Mouse (Mus musculus) induced T-regulatory cell, adult 2 months (primary cell): Measurements from ENCODE around the gene Gyg.
"Not testable (repeated sequence)": the region's sequence is repeated elsewhere in the genome, so short reads cannot be mapped to it uniquely, and the experiment has no call there.

Experiments used
- DNase-seq: peaks from one replicate; pipeline ENCODE4 v3.0.0-alpha.2; 2012; ENCODE audit warnings: low read depth

Gene Gyg

GRCm38 (mm10) chr3:20131350-20131720, 23.8 kb downstream of the Gyg start:
- DNase-seq: no peak

- DNase-seq: no peak
Measured at GRCm38 (mm10) chr3:20130456-20131349, 24.4 kb downstream of the Gyg start.

- no peak for DNase-seq
Measured at GRCm38 (mm10) chr3:20129491-20129890, 25.6 kb downstream of the Gyg start.

- DNase-seq: peak; percentile 36
Measured at GRCm38 (mm10) chr3:20127047-20127595, 28.0 kb downstream of the Gyg start.

- DNase-seq: no peak
Measured at GRCm38 (mm10) chr3:20125604-20126003, 29.5 kb downstream of the Gyg start.

GRCm38 (mm10) chr3:20121582-20121981, 33.5 kb downstream of the Gyg start:
- DNase-seq: not testable (repeated sequence)

GRCm38 (mm10) chr3:20119686-20120244, 35.4 kb downstream of the Gyg start:
- no peak for DNase-seq

- no peak for DNase-seq
Measured at GRCm38 (mm10) chr3:20119044-20119591, 36.0 kb downstream of the Gyg start.

- DNase-seq: no peak
Measured at GRCm38 (mm10) chr3:20111913-20112312, 43.2 kb downstream of the Gyg start.

GRCm38 (mm10) chr3:20108881-20109280, 46.2 kb downstream of the Gyg start:
- no peak for DNase-seq

- peak; percentile 88 for DNase-seq
Measured at GRCm38 (mm10) chr3:20104776-20105175, 50.3 kb downstream of the Gyg start.

- peak; percentile 66 for DNase-seq
Measured at GRCm38 (mm10) chr3:20104318-20104717, 50.8 kb downstream of the Gyg start.

GRCm38 (mm10) chr3:20103830-20104229, 51.3 kb downstream of the Gyg start:
- no peak for DNase-seq

GRCm38 (mm10) chr3:20082161-20082560, 73.0 kb downstream of the Gyg start:
- no peak for DNase-seq

GRCm38 (mm10) chr3:20076145-20077053, 78.7 kb downstream of the Gyg start:
- DNase-seq: peak; percentile 31
